Mouse (Mus musculus) MEL (cell line): Measurements from ENCODE around the gene Rab7. TPM values are rescaled to one million over a fixed set of nuclear protein-coding genes. Genes with fewer than 3 reads are reported as not detected.

Experiments
- DNase-seq: peaks from one replicate; pipeline ENCODE4 v3.0.0; 2011; ENCODE audit warnings: low read depth, low spot score
- H3K27ac ChIP-seq: 2 replicates; pipeline ENCODE4 v1.5.1; 2012; ENCODE audit warnings: low read depth, mild to moderate bottlenecking, control low read depth, low read length, moderate library complexity; ENCODE audit not compliant: control insufficient read depth
- H3K27me3 ChIP-seq, 2 experiments: fragments of 150-350 bp in 1 of 2; sonication (generic) in 1 of 2; 2 replicates each; pipeline ENCODE4 v1.6.1; 2012; ENCODE audit warnings: low read length in 2 of 2, mild to moderate bottlenecking in 2 of 2, improper control_type of control experiment in 1 of 2, moderate library complexity in 1 of 2; ENCODE audit not compliant: insufficient read depth in 2 of 2, control insufficient read depth in 1 of 2
- H3K36me3 ChIP-seq, 2 experiments: 2 replicates each; pipeline ENCODE4 v1.6.1; 2012 to 2014; ENCODE audit warnings: low read length in 2 of 2, improper control_type of control experiment in 1 of 2, inconsistent platforms in 1 of 2, mild to moderate bottlenecking in 1 of 2; ENCODE audit not compliant: insufficient read depth in 2 of 2, control insufficient read depth in 1 of 2
- H3K4me1 ChIP-seq, 2 experiments: fragments of 150-350 bp in 1 of 2; sonication (generic) in 1 of 2; 2 replicates each; pipeline ENCODE4 v1.6.1; 2012; ENCODE audit warnings: low read length in 2 of 2, improper control_type of control experiment in 1 of 2, mild to moderate bottlenecking in 1 of 2; ENCODE audit not compliant: insufficient read depth in 2 of 2, control insufficient read depth in 1 of 2
- H3K4me3 ChIP-seq, 2 experiments: fragments of 150-350 bp in 1 of 2; sonication (generic) in 1 of 2; 2 replicates each; pipeline ENCODE4 v1.5.1; 2012; ENCODE audit warnings: low read depth in 2 of 2, low read length in 2 of 2, mild to moderate bottlenecking in 2 of 2, moderate library complexity in 2 of 2, control low read depth in 1 of 2, improper control_type of control experiment in 1 of 2; ENCODE audit not compliant: control insufficient read depth in 1 of 2, insufficient read depth in 1 of 2
- H3K79me2 ChIP-seq: 2 replicates; pipeline ENCODE4 v1.6.1; 2012; ENCODE audit warnings: mild to moderate bottlenecking, low read length, moderate library complexity; ENCODE audit not compliant: control insufficient read depth, poor library complexity, insufficient read depth
- H3K9ac ChIP-seq: 2 replicates; pipeline ENCODE4 v1.6.1; 2012; ENCODE audit warnings: low read depth, mild to moderate bottlenecking, control low read depth, low read length, moderate library complexity; ENCODE audit not compliant: control insufficient read depth, poor library complexity, severe bottlenecking
- H3K9me3 ChIP-seq: fragments of 150-350 bp; sonication (generic); replicated peaks from 2 replicates; pipeline ENCODE4 v1.6.1; 2012; ENCODE audit warnings: mild to moderate bottlenecking, low read length, improper control_type of control experiment, moderate library complexity; ENCODE audit not compliant: insufficient read depth
- BHLHE40 ChIP-seq: IDR thresholded peaks from 2 replicates; pipeline ENCODE4 v1.6.1; 2012; ENCODE audit warnings: low read depth, mild to moderate bottlenecking, inconsistent platforms, low read length, improper control_type of control experiment, borderline replicate concordance
- CHD1 ChIP-seq: IDR thresholded peaks from 2 replicates; pipeline ENCODE4 v1.6.1; 2012; ENCODE audit warnings: low read depth, mild to moderate bottlenecking, inconsistent platforms, low read length, improper control_type of control experiment
- CTCF ChIP-seq, 3 experiments: IDR thresholded peaks in 2 of 3; conservative IDR thresholded peaks in 1 of 3; 2 replicates each; pipeline ENCODE4 v1.5.1; 2011 to 2012; ENCODE audit warnings: low read length in 3 of 3, low read depth in 2 of 3, mild to moderate bottlenecking in 2 of 3, improper control_type of control experiment in 1 of 3, inconsistent platforms in 1 of 3, mixed read lengths in 1 of 3, moderate library complexity in 1 of 3; ENCODE audit not compliant: control insufficient read depth in 1 of 3, insufficient read depth in 1 of 3, poor library complexity in 1 of 3, severe bottlenecking in 1 of 3
- ETS1 ChIP-seq: IDR thresholded peaks from 2 replicates; pipeline ENCODE4 v1.6.1; 2012; ENCODE audit warnings: low read depth, mild to moderate bottlenecking, inconsistent platforms, low read length, improper control_type of control experiment, moderate library complexity
- GATA1 ChIP-seq: IDR thresholded peaks from 2 replicates; pipeline ENCODE4 v1.6.1; 2011; ENCODE audit warnings: low read depth, low read length, improper control_type of control experiment
- JUND ChIP-seq: IDR thresholded peaks from 2 replicates; pipeline ENCODE4 v1.6.1; 2011; ENCODE audit warnings: low read depth, mild to moderate bottlenecking, improper control_type of control experiment, low read length
- MAX ChIP-seq: IDR thresholded peaks from 2 replicates; pipeline ENCODE4 v1.6.1; 2011; ENCODE audit warnings: low read length, improper control_type of control experiment
- MEF2A ChIP-seq: IDR thresholded peaks from 2 replicates; pipeline ENCODE4 v1.6.1; 2014; ENCODE audit warnings: low read depth, mild to moderate bottlenecking, inconsistent platforms, low read length, improper control_type of control experiment; ENCODE audit not compliant: poor library complexity, insufficient replicate concordance, severe bottlenecking; ENCODE audit errors: extremely low read depth
- MXI1 ChIP-seq: IDR thresholded peaks from 2 replicates; pipeline ENCODE4 v1.6.1; 2011; ENCODE audit warnings: mild to moderate bottlenecking, low read depth, low read length, improper control_type of control experiment
- MYB ChIP-seq: IDR thresholded peaks from 2 replicates; pipeline ENCODE4 v1.6.1; 2011; ENCODE audit warnings: mild to moderate bottlenecking, low read depth, low read length, improper control_type of control experiment
- MYC ChIP-seq: IDR thresholded peaks from 2 replicates; pipeline ENCODE4 v1.6.1; 2011; ENCODE audit warnings: low read depth, mild to moderate bottlenecking, low read length, improper control_type of control experiment, moderate library complexity
- NELFE ChIP-seq: IDR thresholded peaks from 2 replicates; pipeline ENCODE4 v1.6.1; 2011; ENCODE audit warnings: low read depth, low read length, improper control_type of control experiment
- NRF1 ChIP-seq: IDR thresholded peaks from 2 replicates; pipeline ENCODE4 v1.6.1; 2014; ENCODE audit warnings: low read depth, mild to moderate bottlenecking, inconsistent platforms, low read length, improper control_type of control experiment, moderate library complexity; ENCODE audit not compliant: poor library complexity, insufficient read depth, severe bottlenecking
- POLR2A ChIP-seq, 2 experiments: IDR thresholded peaks; 2 replicates each; pipeline ENCODE4 v1.6.1; 2011 to 2012; ENCODE audit warnings: low read length in 2 of 2, mild to moderate bottlenecking in 2 of 2, control low read depth in 1 of 2, improper control_type of control experiment in 1 of 2, low read depth in 1 of 2, moderate library complexity in 1 of 2; ENCODE audit not compliant: control insufficient read depth in 1 of 2, insufficient read depth in 1 of 2, poor library complexity in 1 of 2
- POLR2AphosphoS2 ChIP-seq: IDR thresholded peaks from 2 replicates; pipeline ENCODE4 v1.6.1; 2011; ENCODE audit warnings: low read length, improper control_type of control experiment
- POLR2AphosphoS5 ChIP-seq: IDR thresholded peaks from 2 replicates; pipeline ENCODE4 v1.6.1; 2012; ENCODE audit warnings: low read depth, borderline replicate concordance, mild to moderate bottlenecking, inconsistent platforms, low read length, moderate library complexity, mixed read lengths
- RAD21 ChIP-seq: IDR thresholded peaks from 2 replicates; pipeline ENCODE4 v1.6.1; 2011; ENCODE audit warnings: mild to moderate bottlenecking, low read depth, low read length, improper control_type of control experiment
- RCOR1 ChIP-seq: IDR thresholded peaks from 2 replicates; pipeline ENCODE4 v1.6.1; 2012; ENCODE audit warnings: low read depth, mild to moderate bottlenecking, inconsistent platforms, low read length, improper control_type of control experiment
- SIN3A ChIP-seq: IDR thresholded peaks from 2 replicates; pipeline ENCODE4 v1.6.1; 2012; ENCODE audit warnings: low read length, improper control_type of control experiment, inconsistent platforms
- TBP ChIP-seq: IDR thresholded peaks from 2 replicates; pipeline ENCODE4 v1.8.0; 2011; ENCODE audit warnings: low read depth, low read length, improper control_type of control experiment
- TCF12 ChIP-seq: IDR thresholded peaks from 2 replicates; pipeline ENCODE4 v1.6.1; 2014; ENCODE audit warnings: low read depth, mild to moderate bottlenecking, inconsistent platforms, low read length, improper control_type of control experiment, moderate library complexity
- USF1 ChIP-seq: IDR thresholded peaks from 2 replicates; pipeline ENCODE4 v1.6.1; 2014; ENCODE audit warnings: low read depth, mild to moderate bottlenecking, inconsistent platforms, low read length, improper control_type of control experiment, moderate library complexity
- USF2 ChIP-seq, 2 experiments: IDR thresholded peaks; 2 replicates each; pipeline ENCODE4 v1.6.1; 2011 to 2012; ENCODE audit warnings: improper control_type of control experiment in 2 of 2, low read length in 2 of 2, borderline replicate concordance in 1 of 2, inconsistent platforms in 1 of 2, low read depth in 1 of 2, mild to moderate bottlenecking in 1 of 2; ENCODE audit not compliant: insufficient read depth in 1 of 2
- ZKSCAN1 ChIP-seq: IDR thresholded peaks from 2 replicates; pipeline ENCODE4 v1.6.1; 2012; ENCODE audit warnings: low read depth, mild to moderate bottlenecking, inconsistent platforms, low read length, improper control_type of control experiment, moderate library complexity
- ZMIZ1 ChIP-seq: IDR thresholded peaks from 2 replicates; pipeline ENCODE4 v1.6.1; 2012; ENCODE audit warnings: low read depth, mild to moderate bottlenecking, inconsistent platforms, low read length, improper control_type of control experiment, moderate library complexity
- ZNF384 ChIP-seq: IDR thresholded peaks from 2 replicates; pipeline ENCODE4 v1.6.1; 2012; ENCODE audit warnings: low read depth, mild to moderate bottlenecking, inconsistent platforms, low read length, improper control_type of control experiment
- polyA plus RNA-seq, 2 experiments: library from polyadenylated mRNA; stranded (reverse) in 1 of 2; unstranded in 1 of 2; fragments of >175 nt in 1 of 2; fragments of >200 nt in 1 of 2; gene quantifications; 2 replicates each; pipeline versions ENCODE4 v1.2.1 to v1.2.4; 2012; ENCODE audit warnings: low replicate concordance in 2 of 2, low read depth in 1 of 2; ENCODE audit not compliant: insufficient read length in 2 of 2, insufficient read depth in 1 of 2, missing spikeins in 1 of 2
- total RNA-seq: library from RNA; depleted of rRNA; stranded (reverse); fragments of 300-350 nt; gene quantifications from 2 replicates; pipeline ENCODE4 v1.2.3, GENCODE M21; 2012

The Rab7 gene
- total and polyA plus RNA-seq, 3 experiments, result 47.6 to 362 (median 234) TPM

DNA sequence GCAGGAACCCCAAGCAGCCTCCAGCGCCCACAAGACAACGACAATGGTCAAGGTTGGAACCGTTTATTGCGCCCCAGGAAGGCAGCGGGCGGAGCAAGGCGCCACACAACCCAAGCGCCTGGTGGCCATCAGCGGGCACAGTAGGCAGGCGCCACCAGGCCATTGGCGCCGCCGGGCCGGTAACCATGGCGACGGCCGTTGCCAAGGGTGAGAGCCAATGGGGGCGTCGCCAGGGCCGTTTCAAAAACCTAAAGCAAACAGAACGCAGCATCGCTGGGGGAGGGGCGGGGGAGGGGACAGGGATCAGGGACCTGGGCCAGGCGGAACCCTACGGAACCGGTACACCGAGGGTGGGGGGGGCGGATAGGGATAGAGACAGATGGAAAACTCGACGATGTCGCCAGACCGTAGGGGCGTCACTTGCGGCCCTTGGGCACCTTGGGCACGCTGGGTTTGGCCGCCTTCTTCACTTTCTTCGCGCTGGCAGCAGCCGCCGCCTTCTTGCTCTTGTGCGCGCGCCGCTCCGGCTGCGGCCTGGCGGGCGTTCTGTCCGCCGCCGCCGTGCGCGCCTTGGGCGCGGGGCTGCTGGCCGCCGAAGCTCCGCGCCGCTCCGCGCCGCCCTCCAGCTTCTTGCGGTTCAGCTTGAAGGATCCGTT, 64.6 kb downstream of the Rab7 start:
- no peak overlapping the region for H3K27ac ChIP-seq
- no peak overlapping the region for H3K4me3 ChIP-seq
- no peaks in the 10 kb centered on the region; a peak in 1 of 4 replicates for H3K27me3 ChIP-seq
- no peaks in the 10 kb centered on the region for H3K79me2 ChIP-seq
- no peaks in the 10 kb centered on the region for H3K9me3 ChIP-seq
- no peak for DNase-seq
- no peaks in the 10 kb centered on the region for H3K4me1 ChIP-seq
- H3K36me3 ChIP-seq, result no peaks in the 10 kb centered on the region
- no peak overlapping the region for H3K9ac ChIP-seq
- TF ChIP-seq CTCF (IDR thresholded peaks at IDR 0.05 in 2 of 3, conservative IDR thresholded peaks at IDR 0.05 in 1 of 3; ENCODE audit: control insufficient read depth in 1 of 3, insufficient read depth in 1 of 3, low read depth in 2 of 3, low read length in 3 of 3, poor library complexity in 1 of 3, severe bottlenecking in 1 of 3) (no peak), RAD21 (no peak), ZKSCAN1 (no peak), MAX (no peak), RCOR1 (no peak), POLR2AphosphoS5 (no peak), SIN3A (no peak), USF2 (IDR thresholded peaks at IDR 0.05; ENCODE audit: borderline replicate concordance in 1 of 2, insufficient read depth in 1 of 2, low read depth in 1 of 2, low read length in 2 of 2) (no peak), NELFE (no peak), USF1 (no peak), POLR2A (IDR thresholded peaks at IDR 0.05; ENCODE audit: control insufficient read depth in 1 of 2, insufficient read depth in 1 of 2, low read depth in 1 of 2, low read length in 2 of 2, poor library complexity in 1 of 2) (no peak)

DNA sequence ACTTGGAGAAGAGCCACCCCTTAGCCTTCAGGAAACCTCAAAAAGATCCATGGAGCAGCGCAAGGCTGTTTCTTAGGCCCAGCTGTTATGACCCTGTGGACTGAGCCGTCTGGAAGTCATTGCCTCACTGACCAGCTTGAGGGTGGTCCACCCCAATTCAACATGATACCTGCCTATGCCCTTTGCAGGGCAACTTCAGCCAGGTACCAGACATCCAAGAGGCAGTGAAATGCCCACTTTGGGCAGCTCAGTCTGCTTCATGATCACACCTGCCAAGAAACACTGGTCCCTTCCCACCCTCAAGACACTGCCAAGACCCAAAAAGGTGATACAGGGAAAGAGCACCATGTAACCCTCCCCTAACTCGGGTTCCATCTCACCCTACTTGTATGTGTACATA, 65.3 kb downstream of the Rab7 start:
- Histone ChIP-seq H3K27me3 (no peaks in the 10 kb centered on the region; a peak in 1 of 4 replicates), H3K79me2 (no peaks in the 10 kb centered on the region), H3K4me1 (no peaks in the 10 kb centered on the region), H3K4me3 (no peak overlapping the region), H3K9ac (no peak overlapping the region)
- TF ChIP-seq BHLHE40, result no peak
- TF ChIP-seq, all 39 proteins: peak for 0
- Histone ChIP-seq H3K36me3 (no peaks in the 10 kb centered on the region), H3K27ac (no peak overlapping the region), H3K9me3 (no peaks in the 10 kb centered on the region)
- no peak for DNase-seq

DNA sequence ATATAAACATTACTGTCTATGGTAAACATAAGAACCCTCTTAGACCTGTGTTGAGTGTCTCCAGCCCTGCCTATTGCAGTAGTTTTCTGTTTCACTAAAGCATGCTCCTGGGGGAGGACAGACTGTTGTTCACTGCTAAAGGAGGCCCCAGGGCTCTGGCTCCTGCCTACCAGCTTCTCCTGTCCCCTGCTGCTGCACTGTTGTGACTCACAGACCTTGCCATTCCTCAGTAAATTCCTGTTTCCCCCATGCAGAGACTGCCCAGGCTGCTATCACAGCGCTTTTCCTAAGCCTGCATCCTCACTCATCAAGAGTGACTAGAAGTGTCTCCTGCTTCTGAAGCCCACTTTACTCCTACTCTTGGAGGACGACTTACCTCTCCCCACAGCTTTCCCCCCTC, 75.0 kb downstream of the Rab7 start:
- Histone ChIP-seq H3K27me3 (no peaks in the 10 kb centered on the region), H3K9me3 (no peaks in the 10 kb centered on the region), H3K27ac (no peak overlapping the region), H3K4me3 (no peak overlapping the region), H3K36me3 (no peaks in the 10 kb centered on the region), H3K9ac (no peak overlapping the region), H3K4me1 (no peaks in the 10 kb centered on the region), H3K79me2 (no peaks in the 10 kb centered on the region)
- DNase-seq, result no peak
- no peak for TF ChIP-seq NRF1
- TF ChIP-seq POLR2AphosphoS2, result no peak
- no peak for TF ChIP-seq TBP
- no peak for TF ChIP-seq ETS1
- no peak for TF ChIP-seq MYC
- no peak for TF ChIP-seq CHD1
- no peak for TF ChIP-seq ZMIZ1
- no peak for TF ChIP-seq MYB
- no peak for TF ChIP-seq MEF2A
- TF ChIP-seq RCOR1, result no peak
- no peak for TF ChIP-seq MXI1
- TF ChIP-seq RAD21, result no peak
- no peak for TF ChIP-seq TCF12
- TF ChIP-seq JUND, result no peak
- no peak for TF ChIP-seq GATA1
- no peak for TF ChIP-seq CTCF (IDR thresholded peaks at IDR 0.05 in 2 of 3, conservative IDR thresholded peaks at IDR 0.05 in 1 of 3; ENCODE audit: control insufficient read depth in 1 of 3, insufficient read depth in 1 of 3, low read depth in 2 of 3, low read length in 3 of 3, poor library complexity in 1 of 3, severe bottlenecking in 1 of 3)
- TF ChIP-seq ZNF384, result no peak
